Mouse (Mus musculus) ES-E14 (cell line): ENCODE data around the gene Cacna2d2. TPM values are rescaled to one million over a fixed set of nuclear protein-coding genes. Genes with fewer than 3 reads are reported as not detected.

Source experiments
- DNase-seq: peaks from one replicate; pipeline ENCODE4 v3.0.0-alpha.2; 2013; ENCODE audit warnings: low read depth, low spot score
- H3K27ac ChIP-seq: 2 replicates; pipeline ENCODE4 v1.5.1; 2012; ENCODE audit warnings: low read depth, mild to moderate bottlenecking, low read length, moderate library complexity, mixed read lengths; ENCODE audit not compliant: poor library complexity, insufficient read depth, severe bottlenecking
- H3K36me3 ChIP-seq: 2 replicates; pipeline ENCODE4 v1.6.1; 2012; ENCODE audit warnings: mild to moderate bottlenecking, low read length, moderate library complexity, mixed read lengths; ENCODE audit not compliant: control insufficient read depth, poor library complexity, insufficient read depth, severe bottlenecking
- H3K4me1 ChIP-seq, 2 experiments: fragments of 150-350 bp in 1 of 2; sonication (generic) in 1 of 2; 2 replicates each; pipeline ENCODE4 v1.6.1; 2012; ENCODE audit warnings: low read length in 2 of 2, mild to moderate bottlenecking in 1 of 2, mixed read lengths in 1 of 2; ENCODE audit not compliant: control insufficient read depth in 2 of 2, insufficient read depth in 2 of 2, poor library complexity in 1 of 2
- H3K4me3 ChIP-seq, 2 experiments: fragments of 150-350 bp in 1 of 2; sonication (generic) in 1 of 2; 2 replicates each; pipeline ENCODE4 v1.5.1; 2012; ENCODE audit warnings: low read length in 2 of 2, low read depth in 1 of 2, mild to moderate bottlenecking in 1 of 2, mixed read lengths in 1 of 2; ENCODE audit not compliant: insufficient read depth in 1 of 2, poor library complexity in 1 of 2, severe bottlenecking in 1 of 2
- H3K9ac ChIP-seq: 2 replicates; pipeline ENCODE4 v1.6.1; 2012; ENCODE audit warnings: low read depth, mild to moderate bottlenecking, low read length, mixed read lengths; ENCODE audit not compliant: poor library complexity, insufficient read depth, severe bottlenecking
- H3K9me3 ChIP-seq: fragments of 150-350 bp; sonication (generic); 2 replicates; pipeline ENCODE4 v1.6.1; 2012; ENCODE audit warnings: low read depth, mild to moderate bottlenecking, low read length; ENCODE audit not compliant: control insufficient read depth, insufficient read depth
- CHD2 ChIP-seq: IDR thresholded peaks from 2 replicates; pipeline ENCODE4 v1.6.1; 2014; ENCODE audit warnings: mild to moderate bottlenecking, low read depth, low read length, inconsistent platforms
- HCFC1 ChIP-seq: IDR thresholded peaks from 2 replicates; pipeline ENCODE4 v1.6.1; 2012; ENCODE audit warnings: low read length, inconsistent platforms, borderline replicate concordance; ENCODE audit not compliant: insufficient read depth
- MAFK ChIP-seq: IDR thresholded peaks from 2 replicates; pipeline ENCODE4 v1.6.1; 2014; ENCODE audit warnings: mild to moderate bottlenecking, low read depth, low read length, inconsistent platforms; ENCODE audit not compliant: insufficient read depth
- ZC3H11A ChIP-seq: IDR thresholded peaks from 2 replicates; pipeline ENCODE4 v1.6.1; 2012; ENCODE audit warnings: low read depth, mild to moderate bottlenecking, inconsistent platforms, low read length, borderline replicate concordance
- ZNF384 ChIP-seq: IDR thresholded peaks from 2 replicates; pipeline ENCODE4 v1.6.1; 2012; ENCODE audit warnings: low read depth, low read length, inconsistent platforms
- in situ Hi-C, 2 experiments: fragments of 600-800 bp; cut with MboI; formaldehyde crosslinking; loops; one replicate each; pipeline ENCODE4 v1.15.1; 2025; ENCODE audit warnings: low sequenced_read_pairs in 2 of 2, inconsistent platforms in 1 of 2; ENCODE audit not compliant: unreplicated experiment in 2 of 2
- total RNA-seq: library from RNA; depleted of rRNA; stranded (reverse); fragments of 300-350 nt; gene quantifications from 2 replicates; pipeline ENCODE4 v1.2.3, GENCODE M21; 2012

The Cacna2d2 gene
- total RNA-seq, 1 experiment, result 0.85 TPM

DNA sequence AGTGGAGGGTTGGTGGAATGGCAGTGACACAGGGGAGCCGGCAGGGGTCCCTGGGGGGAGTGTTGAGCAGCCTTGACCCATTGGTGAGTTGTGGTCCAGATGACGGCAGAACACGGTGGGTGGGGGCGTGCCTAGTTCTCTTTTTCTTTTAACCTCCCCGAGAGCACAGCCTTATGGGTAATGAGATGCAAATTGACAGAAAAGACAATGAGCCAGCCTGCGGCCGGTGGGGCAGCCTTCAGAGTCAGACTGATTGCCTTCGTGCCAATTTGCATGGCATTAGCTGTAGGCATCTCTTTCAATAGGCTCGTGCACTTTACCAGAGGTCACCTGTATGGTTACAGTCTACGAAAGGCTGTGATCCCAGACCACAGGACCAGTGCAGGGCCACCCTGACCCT, 86.7 kb downstream of the Cacna2d2 start:
- Histone ChIP-seq H3K9me3 (no peaks in the 10 kb centered on the region), H3K36me3 (no peaks in the 10 kb centered on the region), H3K4me1 (peaks cover 2 to 8% of the 10 kb centered on the region in 2 experiments; a peak in 1 of 4 replicates), H3K9ac (no peak overlapping the region), H3K4me3 (no peak overlapping the region), H3K27ac (no peak overlapping the region; the same call in 1 of the 2 replicates)
- in situ Hi-C loops, result no loop called here
- no peak for DNase-seq
- no peak for TF ChIP-seq ZNF384
- TF ChIP-seq ZC3H11A, result no peak
- TF ChIP-seq MAFK, result no peak
- TF ChIP-seq HCFC1, result no peak
- no peak for TF ChIP-seq CHD2

DNA sequence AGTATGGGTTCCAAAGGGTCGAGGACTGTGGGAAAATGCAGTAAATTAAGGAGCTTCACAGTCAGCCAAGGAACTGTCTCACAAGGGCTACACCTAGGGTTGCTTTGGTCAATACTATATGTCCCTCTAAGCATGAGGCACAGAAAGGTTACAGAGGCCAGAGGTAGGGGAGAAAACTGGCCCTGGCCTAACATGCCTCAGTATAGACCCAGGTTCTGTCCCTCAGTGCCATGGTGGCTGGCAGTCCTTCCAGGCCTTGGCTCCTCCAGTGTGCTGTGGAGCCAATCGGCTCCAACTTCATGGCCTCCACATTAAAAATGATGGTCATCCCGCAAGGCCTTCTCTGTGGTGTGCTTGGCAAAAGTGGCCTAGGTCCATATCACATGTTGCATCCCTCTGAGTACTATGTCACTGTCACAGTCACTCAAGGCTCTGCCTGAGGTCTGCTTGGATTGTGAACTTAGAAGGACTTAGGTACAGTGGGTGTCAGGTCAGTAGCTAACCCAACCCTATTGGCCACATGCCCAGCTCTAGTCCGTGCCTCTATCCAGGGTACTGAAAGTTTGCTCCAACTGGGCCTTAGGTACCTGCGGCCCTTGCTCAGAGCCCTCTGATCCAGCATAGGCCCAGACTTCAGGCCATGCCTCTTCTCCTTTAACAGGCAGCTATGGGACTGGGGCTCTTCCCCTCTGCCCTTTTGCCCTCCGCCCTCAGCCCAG, 87.3 kb downstream of the Cacna2d2 start:
- DNase-seq, result no peak
- H3K9me3 ChIP-seq, result no peaks in the 10 kb centered on the region
- no peaks in the 10 kb centered on the region for H3K36me3 ChIP-seq
- no peak overlapping the region for H3K27ac ChIP-seq
- no peak overlapping the region for H3K9ac ChIP-seq
- TF ChIP-seq HCFC1 (peak; percentile 29; the same call in 1 of the 2 replicates), ZC3H11A (no peak), CHD2 (no peak), MAFK (no peak)
- H3K4me1 ChIP-seq, result peaks cover 0 to 8% of the 10 kb centered on the region in 2 experiments; a peak in 1 of 4 replicates
- in situ Hi-C loops, result no loop called here
- no peak overlapping the region for H3K4me3 ChIP-seq

DNA sequence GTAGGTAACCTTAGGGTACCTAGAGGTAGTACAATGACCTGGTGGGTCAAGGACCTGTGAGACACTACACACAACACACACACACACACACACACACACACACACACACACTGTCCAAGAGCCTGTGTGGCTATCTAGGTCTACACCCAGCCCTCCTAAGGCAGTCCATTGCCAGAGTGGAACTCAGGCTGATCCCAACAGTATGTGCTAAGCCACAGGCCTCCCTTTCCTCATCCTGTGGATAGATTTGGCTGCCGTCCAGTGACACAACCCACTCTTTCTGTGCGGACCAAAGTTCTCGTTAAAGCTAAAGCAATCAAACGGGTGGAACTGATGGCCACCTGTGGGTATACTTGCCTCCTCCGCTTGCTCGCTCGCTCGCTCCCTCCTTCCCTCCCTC, 90.7 kb downstream of the Cacna2d2 start:
- H3K4me1 ChIP-seq, result peaks cover 0 to 5% of the 10 kb centered on the region in 2 experiments; a peak in 1 of 4 replicates

DNA sequence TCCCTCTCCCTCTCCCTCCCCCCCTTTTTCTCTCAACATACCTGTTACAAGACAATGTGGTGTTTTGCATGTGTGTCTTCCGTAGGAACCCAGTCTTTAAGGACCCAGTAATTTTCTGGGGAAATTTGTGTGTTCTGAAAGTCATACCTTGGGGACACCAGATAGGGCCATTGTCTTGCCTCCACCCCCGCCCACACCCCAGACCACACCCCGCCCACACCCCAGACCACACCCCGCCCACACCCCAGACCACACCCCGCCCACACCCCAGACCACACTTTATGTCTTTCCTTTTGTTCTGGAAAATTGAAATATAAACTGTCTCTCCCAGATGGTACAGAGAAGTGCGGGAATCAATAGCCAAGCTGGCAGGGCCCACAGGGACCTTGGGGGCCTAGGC, 91.2 kb downstream of the Cacna2d2 start:
- in situ Hi-C loops, result no loop called here
- no peak for TF ChIP-seq HCFC1
- TF ChIP-seq MAFK, result no peak
- no peak for DNase-seq
- no peak overlapping the region for H3K9ac ChIP-seq
- peaks cover 0 to 4% of the 10 kb centered on the region in 2 experiments; a peak in 1 of 4 replicates for H3K4me1 ChIP-seq
- H3K9me3 ChIP-seq, result no peaks in the 10 kb centered on the region
- no peak overlapping the region for H3K4me3 ChIP-seq
- H3K36me3 ChIP-seq, result no peaks in the 10 kb centered on the region
- H3K27ac ChIP-seq, result no peak overlapping the region

More for the DNA sequence above, 90.7 kb downstream of the Cacna2d2 start:
- DNase-seq, result no peak
- in situ Hi-C loops, result no loop called here
- no peak overlapping the region for H3K4me3 ChIP-seq
- no peak overlapping the region for H3K27ac ChIP-seq
- H3K9ac ChIP-seq, result no peak overlapping the region
- no peak for TF ChIP-seq MAFK
- TF ChIP-seq HCFC1, result no peak
- no peak for TF ChIP-seq ZNF384
- TF ChIP-seq CHD2, result no peak
- TF ChIP-seq ZC3H11A, result no peak
- H3K9me3 ChIP-seq, result no peaks in the 10 kb centered on the region
- H3K36me3 ChIP-seq, result no peaks in the 10 kb centered on the region

DNA sequence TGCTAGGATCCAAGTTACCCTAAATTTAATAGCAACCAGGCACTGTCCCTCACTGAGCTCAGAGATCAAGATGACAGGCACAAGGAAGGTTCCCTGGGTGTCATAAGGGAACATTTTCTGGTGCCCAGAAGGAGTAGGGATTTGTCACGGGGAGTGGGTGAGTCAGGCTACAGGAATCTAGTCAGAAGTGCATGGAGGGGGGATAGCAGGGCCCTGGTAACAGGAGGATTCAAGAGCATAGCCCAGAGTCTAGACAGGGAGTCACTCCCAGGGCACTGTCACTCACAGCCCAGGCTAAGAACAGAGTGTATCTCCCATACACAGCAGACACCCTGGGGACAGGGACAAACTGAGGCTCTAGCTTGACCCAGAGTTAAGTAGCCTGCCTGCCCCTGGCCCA, 94.1 kb downstream of the Cacna2d2 start:
- in situ Hi-C loops, result no loop called here
- no peak for DNase-seq
- Histone ChIP-seq H3K4me3 (no peak overlapping the region), H3K9me3 (no peaks in the 10 kb centered on the region), H3K36me3 (no peaks in the 10 kb centered on the region), H3K27ac (no peak overlapping the region), H3K4me1 (no peaks in the 10 kb centered on the region), H3K9ac (no peak overlapping the region)
- no peak for TF ChIP-seq ZC3H11A
- TF ChIP-seq HCFC1, result no peak
- no peak for TF ChIP-seq CHD2
- no peak for TF ChIP-seq MAFK
- no peak for TF ChIP-seq ZNF384
